Mouse (Mus musculus) 3134 (cell line): Measurements from ENCODE around the gene Tpcn2.

ENCODE experiments used
- DNase-seq: peaks from one replicate; pipeline ENCODE4 v3.0.0-alpha.2; 2011; ENCODE audit warnings: low spot score; ENCODE audit not compliant: insufficient read length; ENCODE audit errors: extremely low read depth

The Tpcn2 gene

DNA sequence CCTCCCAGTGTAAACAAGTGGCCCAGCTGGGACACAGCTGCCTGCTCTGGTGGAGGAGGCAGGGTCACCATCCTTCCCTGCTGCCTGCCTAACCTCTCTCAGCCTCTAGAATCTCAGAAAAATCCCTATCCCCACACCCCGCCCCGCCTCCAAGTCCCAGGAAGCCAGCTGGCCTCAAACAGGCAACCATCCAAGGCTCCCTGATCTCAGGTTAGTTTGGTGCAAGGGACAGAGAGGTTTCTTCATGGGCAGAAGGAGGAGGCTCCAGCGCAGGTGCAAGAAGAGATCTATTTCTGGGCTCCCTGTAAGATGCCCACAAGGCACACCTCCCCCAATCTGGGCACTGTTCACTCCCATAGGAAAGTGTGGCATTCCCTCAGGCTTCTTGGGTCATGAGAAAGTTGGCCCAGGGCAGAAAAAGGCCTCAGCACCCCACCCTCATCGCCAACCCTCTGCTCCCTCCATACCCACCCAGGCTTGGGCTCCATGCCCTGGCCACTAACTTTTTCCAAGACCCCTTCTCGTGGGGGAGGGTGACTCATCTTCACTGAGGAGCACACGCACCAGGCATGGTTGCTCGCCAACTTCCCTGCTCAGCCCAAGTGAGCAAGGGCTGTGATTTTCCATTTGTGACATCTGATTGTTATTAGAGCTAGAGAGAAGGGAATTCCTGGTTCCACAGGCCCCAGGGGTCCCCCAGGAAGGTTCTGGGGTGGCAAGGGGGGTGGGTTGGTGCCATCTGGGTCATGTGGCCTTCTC, 15.9 kb upstream of the Tpcn2 start:
- peak; percentile 84 for DNase-seq

- no peak for DNase-seq
Observed at GRCm38 (mm10) chr7:145298666-145299490, 15.1 kb upstream of the Tpcn2 start.

DNA sequence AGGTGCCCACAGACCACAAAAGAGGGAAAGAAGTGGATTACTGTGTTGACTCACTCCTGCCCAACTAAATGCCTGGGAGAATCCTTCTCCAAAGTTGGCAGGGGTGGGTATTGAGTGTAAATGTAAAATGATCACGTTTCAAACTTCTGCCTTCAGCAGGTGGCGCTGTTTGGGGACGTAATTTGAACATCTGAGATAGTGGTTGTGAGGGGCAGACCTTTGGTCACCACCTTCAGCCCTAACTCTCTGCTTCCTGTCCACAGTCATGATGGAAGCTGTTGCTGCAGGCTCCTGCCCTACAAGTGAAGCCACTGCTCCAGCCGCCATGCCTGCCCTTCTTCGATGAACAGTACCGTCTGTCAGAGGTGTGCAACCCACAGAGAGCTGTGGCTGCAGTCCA, 10.0 kb upstream of the Tpcn2 start:
- no peak for DNase-seq

- no peak for DNase-seq
Observed at GRCm38 (mm10) chr7:145292726-145293125, 8.9 kb upstream of the Tpcn2 start.

GRCm38 (mm10) chr7:145291847-145292246, 8.0 kb upstream of the Tpcn2 start:
- DNase-seq, result no peak

- peak; percentile 74 for DNase-seq
Observed at GRCm38 (mm10) chr7:145289302-145289701, 5.5 kb upstream of the Tpcn2 start.

DNA sequence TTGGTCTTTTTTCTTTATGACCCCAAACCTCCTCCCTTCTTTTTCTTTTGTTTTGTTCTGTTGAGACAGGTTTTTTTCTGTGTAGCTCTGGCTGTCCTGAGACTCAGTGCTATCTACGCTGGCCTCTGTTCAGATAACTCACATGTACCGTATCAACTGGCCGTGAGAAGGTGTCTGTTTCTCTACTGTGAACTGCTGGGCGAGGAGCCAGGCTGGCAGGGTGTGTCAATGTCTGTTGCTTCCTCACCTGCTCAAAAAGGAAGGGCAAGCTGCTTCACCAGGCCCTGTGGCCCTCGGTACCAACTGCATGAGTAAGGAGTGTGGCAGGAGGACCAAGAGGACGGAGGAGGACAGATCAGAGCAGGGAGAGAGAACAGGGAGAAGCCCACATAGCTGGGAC, 3.6 kb upstream of the Tpcn2 start:
- DNase-seq, result no peak

DNA sequence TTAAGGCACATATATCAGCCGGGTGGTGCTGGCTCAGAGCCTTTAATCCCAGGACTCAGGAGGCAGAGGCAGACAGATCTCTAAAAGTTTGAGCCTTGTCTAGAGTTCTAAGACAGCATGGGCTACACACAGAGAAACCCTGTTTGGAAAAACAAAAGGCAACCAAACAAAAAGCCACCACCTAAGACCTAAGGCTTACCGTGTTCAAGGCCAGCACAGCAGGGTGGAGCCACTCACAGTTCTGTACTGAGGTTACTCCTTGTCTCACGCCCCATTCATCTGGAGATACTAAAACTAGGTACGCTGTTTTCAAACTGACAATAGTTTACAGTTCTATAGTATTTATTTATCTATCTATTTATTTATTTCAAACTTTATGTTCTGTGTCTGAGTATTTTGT, 1.7 kb upstream of the Tpcn2 start:
- DNase-seq, result no peak

DNA sequence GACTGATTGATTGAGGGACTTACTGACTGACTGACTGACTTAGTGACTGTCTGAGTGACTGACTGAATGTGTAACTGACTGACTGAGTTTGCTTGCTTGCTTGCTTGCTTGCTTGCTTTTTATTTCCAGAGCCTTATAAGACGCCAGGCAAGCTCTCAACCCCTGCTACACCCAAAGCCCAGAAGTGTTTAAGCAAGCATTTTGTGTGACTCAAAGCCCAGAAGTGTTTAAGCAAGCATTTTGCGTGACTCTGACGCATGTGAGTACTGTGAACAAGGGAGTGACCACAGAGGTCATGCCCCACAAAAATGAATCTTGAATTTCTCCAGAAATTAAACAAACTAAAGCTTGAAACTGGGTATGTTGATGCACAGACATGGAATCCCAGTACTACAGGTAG, 482 bp upstream of the Tpcn2 start:
- peak; percentile 31 for DNase-seq

DNA sequence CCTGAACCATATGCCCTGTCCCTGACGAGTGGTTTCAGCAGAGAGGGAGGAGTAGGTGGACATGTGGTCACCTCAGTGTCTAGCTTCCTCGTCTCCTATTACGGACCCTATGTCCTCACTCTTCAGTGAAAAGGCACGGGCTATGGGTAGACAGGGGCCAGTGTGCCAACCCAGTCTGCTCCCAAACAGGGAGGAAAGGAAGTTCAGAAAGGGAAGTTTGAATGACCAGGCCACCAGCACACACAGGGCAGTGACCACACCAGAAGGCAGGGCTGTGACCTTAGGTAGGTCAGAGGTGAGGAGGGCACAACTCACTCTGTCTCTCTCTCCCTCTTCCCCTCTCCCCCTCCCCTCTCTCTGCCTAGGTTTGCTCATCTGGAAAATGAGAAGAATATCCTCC, 770 bp downstream of the Tpcn2 start:
- DNase-seq, result no peak

DNA sequence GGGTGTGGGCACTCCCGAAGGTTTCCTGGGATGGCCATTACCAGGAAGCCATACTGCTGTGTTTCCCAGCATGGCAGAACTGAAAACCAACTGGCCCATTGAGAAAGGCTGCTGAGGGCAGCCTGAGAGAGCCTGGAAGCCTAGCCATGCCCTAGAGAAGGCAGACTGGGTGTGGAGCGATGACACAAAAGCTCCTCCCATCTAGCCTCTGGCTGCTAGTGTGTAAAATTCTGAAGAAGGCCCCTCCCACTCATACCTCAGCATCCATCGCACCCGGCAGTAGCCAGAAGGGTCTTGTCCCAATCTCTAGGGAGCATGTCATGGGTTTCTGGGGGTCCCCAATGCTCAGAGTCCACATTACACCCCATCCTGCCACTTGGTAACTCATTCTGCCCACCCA, 2.4 kb downstream of the Tpcn2 start:
- DNase-seq, result peak; percentile 57

DNA sequence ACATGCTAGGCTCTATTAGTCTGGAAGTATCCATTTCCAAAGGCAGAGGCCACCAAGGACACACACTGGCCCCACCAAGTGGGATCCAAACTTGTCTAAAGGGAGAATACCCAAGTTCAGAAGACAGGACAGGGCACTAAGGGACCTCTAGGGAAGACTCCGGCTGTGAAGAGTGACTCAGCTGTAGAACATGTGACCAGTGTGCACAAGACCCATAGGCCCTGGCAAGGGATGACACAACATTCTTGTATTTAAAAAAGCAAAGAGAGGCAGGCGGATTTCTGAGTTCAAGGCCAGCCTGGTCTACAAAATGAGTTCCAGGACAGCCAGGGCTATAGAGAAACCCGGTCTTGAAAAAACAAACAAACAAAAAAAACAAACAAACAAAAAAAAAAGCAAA, 8.3 kb downstream of the Tpcn2 start:
- no peak for DNase-seq

DNA sequence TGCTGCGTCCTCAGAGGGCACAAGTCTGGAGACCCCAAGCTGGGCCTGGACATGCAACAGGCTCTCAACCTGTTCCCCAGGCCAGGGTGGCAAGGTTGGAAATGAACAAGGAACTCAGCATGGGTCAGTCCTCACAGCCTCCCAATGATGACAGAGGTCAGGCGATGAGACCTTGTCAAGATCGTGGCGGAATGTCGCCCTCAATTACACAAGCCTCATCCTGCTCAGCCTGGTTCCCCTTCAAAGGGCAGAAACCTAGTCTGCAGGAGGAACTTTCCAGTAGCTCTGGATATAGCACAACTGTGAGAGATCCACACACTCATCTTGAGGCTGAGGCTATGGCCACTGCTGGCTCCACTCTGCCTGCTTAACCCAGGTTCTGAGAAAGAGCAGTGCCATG, 12.9 kb downstream of the Tpcn2 start:
- no peak for DNase-seq

- no peak for DNase-seq
Observed at GRCm38 (mm10) chr7:145268890-145269289, 14.9 kb downstream of the Tpcn2 start.

GRCm38 (mm10) chr7:145266011-145266410, 17.8 kb downstream of the Tpcn2 start:
- peak; percentile 80 for DNase-seq

DNA sequence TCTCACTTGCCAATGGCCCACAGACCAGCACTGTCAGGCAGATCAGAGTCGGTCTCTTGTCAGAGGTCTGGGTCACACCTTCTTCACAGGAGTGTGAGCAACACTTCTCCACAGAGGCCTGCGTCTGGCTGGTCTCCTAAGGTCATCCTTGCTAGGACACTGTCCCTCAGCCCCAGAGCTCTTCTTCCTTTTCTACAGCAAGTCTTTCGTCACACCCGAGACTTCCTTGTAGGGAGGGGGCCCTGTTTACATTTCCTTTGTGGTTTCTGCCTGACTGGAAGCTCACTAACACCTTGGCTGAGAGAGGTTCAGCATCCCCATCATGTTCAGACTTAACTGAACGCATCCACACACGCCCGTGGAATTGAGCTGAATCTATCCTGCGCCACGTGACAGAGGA, 19.6 kb downstream of the Tpcn2 start:
- DNase-seq, result no peak

DNA sequence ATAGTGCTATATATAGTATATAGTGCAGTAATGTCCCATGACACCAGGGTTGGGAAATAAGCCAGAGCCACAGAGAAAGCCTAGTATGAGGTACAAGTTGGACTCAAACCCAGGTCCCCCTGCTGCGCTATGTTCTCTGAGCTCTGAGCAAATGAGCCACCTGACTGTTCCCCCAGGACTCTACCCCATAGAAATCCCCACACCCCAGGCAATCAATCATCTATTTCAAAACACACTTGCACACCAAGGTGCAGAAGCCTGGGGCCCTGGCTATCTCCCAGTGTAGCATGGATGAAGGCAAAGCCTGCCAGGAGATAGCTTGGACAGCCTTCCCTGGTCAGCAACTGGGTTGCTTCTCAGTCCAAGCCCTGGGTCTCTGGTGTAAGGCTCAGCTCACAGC, 27.7 kb downstream of the Tpcn2 start:
- DNase-seq, result no peak

DNA sequence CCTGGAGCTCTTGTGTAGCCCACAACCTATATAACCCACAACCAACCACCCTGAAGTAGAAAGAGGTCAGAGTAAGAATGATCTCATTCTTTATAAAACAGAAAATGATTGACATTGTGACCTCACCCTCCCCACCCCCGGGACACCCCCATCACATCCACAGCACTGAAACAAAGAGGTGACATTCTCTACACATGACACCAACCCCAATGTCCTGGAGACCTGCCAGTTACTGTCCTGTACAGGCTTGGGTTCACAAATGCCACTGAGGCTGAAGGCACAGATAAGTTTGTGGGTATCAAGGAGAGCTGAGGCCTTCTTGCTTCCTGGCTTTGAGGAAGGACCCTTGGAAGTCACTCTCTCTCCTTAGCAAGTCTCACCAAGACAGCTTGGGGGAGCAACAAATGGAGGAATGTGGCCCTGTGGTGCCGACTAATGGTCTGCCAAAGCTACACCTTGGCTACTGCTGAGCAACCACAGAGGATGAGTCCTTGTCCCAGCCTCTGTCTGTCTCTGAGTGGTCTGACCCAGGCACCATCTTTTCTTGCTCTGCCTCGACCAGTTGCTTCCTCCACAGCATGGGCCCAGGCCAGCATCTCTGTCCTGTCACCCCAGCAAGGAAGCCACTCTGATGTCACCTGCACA, 29.7 kb downstream of the Tpcn2 start:
- DNase-seq, result no peak

- DNase-seq, result peak; percentile 61
Observed at GRCm38 (mm10) chr7:145252715-145253476, 30.9 kb downstream of the Tpcn2 start.

GRCm38 (mm10) chr7:145250225-145250624, 33.6 kb downstream of the Tpcn2 start:
- no peak for DNase-seq

- no peak for DNase-seq
Observed at GRCm38 (mm10) chr7:145248911-145249310, 34.9 kb downstream of the Tpcn2 start.
